Mouse (Mus musculus): ENCODE data around the gene Olfr556. TPM values are rescaled to one million over a fixed set of nuclear protein-coding genes. Genes with fewer than 3 reads are reported as not detected.

The Olfr556 gene
- polyA plus RNA-seq, 1 experiment from 2014 or later, result not detected

DNA sequence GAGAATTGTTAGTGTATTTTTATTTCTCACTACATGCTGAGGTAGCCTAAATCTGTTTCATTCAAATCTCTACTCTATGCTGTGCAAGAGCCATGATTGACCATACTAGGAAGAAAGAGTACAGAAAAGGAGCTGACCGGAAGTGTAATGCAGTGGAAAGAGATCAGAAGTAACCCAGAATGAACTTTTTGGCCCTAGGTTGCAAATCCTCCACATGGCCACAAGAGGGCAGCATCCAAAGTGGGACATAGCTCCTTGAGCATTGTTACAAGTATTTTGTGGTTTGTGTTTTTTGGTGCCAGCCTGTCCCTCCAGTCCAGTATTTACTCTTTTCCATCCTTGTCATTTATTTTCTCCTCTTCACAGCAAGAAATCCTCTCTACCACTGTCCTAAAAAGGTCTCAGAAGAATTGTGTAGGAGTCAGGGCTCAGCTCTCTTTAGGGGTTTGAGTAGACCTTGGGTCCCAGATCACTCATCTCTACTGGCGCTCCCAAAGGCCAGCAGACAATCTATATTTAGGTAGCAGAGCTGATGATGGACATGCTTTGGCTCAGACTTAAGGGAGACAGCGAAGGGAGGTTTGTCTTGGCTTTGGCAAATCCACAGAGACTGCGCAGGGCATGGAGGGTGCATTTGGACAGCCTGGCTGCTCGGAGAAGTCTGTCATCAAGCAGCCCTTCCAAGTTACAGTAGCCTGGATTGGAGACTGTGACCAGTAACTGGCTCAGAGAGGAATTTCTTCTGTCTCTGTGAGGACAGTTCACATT lies 30.8 kb downstream of the Olfr556 start, which contains the start of gene Olfr557:
TSS of gene Olfr557 (plus strand) at position 553 of the 768 bp plus-strand sequence.
- no peaks in the 10 kb centered on the region for H3K36me3 ChIP-seq
- H3K4me3 ChIP-seq, result no peak within 1 kb of the TSS
- H3K4me1 ChIP-seq, result no peaks in the 10 kb centered on the region
- H3K9ac ChIP-seq, result no peak within 1 kb of the TSS
- 78% methylated on average over 5 of the region's 5 CpGs for WGBS
- ATAC-seq (ENCODE audit: insufficient number of reproducible peaks, insufficient read depth, low FRiP score, low TSS enrichment), result no peak
- no peak within 1 kb of the TSS for H3K4me2 ChIP-seq (replicated peaks)
- H3K27ac ChIP-seq, result no peak within 1 kb of the TSS
- no peaks in the 10 kb centered on the region for H3K27me3 ChIP-seq
- no peaks in the 10 kb centered on the region for H3K9me3 ChIP-seq

GRCm38 (mm10) chr7:102698461-102698860 lies 33.8 kb downstream of the Olfr556 start:
- no peak overlapping the region for H3K9ac ChIP-seq

GRCm38 (mm10) chr7:102701915-102702314 lies 37.2 kb downstream of the Olfr556 start, which contains the start of gene Olfr558:
Gene Olfr558, plus strand, starts transcription at chr7:102702215.
- Histone ChIP-seq H3K9me3 (no peaks in the 10 kb centered on the region), H3K4me1 (no peaks in the 10 kb centered on the region), H3K36me3 (no peaks in the 10 kb centered on the region), H3K4me2 (replicated peaks) (no peak within 1 kb of the TSS), H3K27me3 (no peaks in the 10 kb centered on the region), H3K9ac (no peak within 1 kb of the TSS), H3K4me3 (no peak within 1 kb of the TSS), H3K27ac (no peak within 1 kb of the TSS)
- ATAC-seq (ENCODE audit: insufficient number of reproducible peaks, insufficient read depth, low FRiP score, low TSS enrichment), result no peak

More at GRCm38 (mm10) chr7:102698461-102698860, 33.8 kb downstream of the Olfr556 start:
- no peaks in the 10 kb centered on the region for H3K4me1 ChIP-seq
- 82% methylated on average over 7 of the region's 7 CpGs for WGBS
- no peak for ATAC-seq (ENCODE audit: insufficient number of reproducible peaks, insufficient read depth, low FRiP score, low TSS enrichment)
- H3K4me3 ChIP-seq, result no peak overlapping the region
- no peaks in the 10 kb centered on the region for H3K36me3 ChIP-seq
- no peak overlapping the region for H3K4me2 ChIP-seq (replicated peaks)
- no peaks in the 10 kb centered on the region for H3K27me3 ChIP-seq
- H3K27ac ChIP-seq, result no peak overlapping the region
- no peaks in the 10 kb centered on the region for H3K9me3 ChIP-seq

DNA sequence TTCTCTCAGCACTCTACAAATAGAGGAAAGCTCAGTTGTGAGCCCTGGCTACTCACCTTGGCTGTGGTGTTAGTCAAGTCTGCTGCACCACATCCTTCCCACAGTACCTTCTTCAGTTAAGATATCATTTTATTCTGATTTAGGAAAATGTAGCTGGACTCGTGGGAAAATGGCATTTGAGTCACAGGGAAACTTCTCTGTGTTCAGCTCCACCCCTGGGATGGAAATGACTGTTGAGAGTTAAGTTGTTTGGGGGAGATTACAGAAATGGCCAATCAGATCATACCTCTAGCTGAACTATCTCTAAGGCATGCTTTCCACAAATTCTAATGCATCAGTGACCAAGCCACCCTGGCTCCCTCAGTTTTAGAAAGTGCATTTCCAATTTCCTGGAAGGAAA lies 54.3 kb downstream of the Olfr556 start, which contains the start of gene Olfr33:
TSS of gene Olfr33 (minus strand) at position 101 of the 400 bp plus-strand sequence.
- Histone ChIP-seq H3K36me3 (no peaks in the 10 kb centered on the region), H3K9me3 (no peaks in the 10 kb centered on the region), H3K27ac (no peak within 1 kb of the TSS), H3K27me3 (no peaks in the 10 kb centered on the region), H3K4me3 (no peak within 1 kb of the TSS), H3K4me2 (replicated peaks) (no peak within 1 kb of the TSS), H3K9ac (no peak within 1 kb of the TSS), H3K4me1 (no peaks in the 10 kb centered on the region)
- 32% methylated on average over 1 of the region's 1 CpGs for WGBS
- ATAC-seq (ENCODE audit: insufficient number of reproducible peaks, insufficient read depth, low FRiP score, low TSS enrichment), result no peak

Other genes starting within 250 kb of the Olfr556 start
- gene Rrm1, start 223.2 kb upstream of the Olfr556 start, polyA plus RNA-seq (2016; fragmentation: Nextera tagmentation; extraction: Ambion mirVana), result 173 and 174 TPM in 2 replicates
- gene Olfr543, start 183.2 kb upstream of the Olfr556 start, polyA plus RNA-seq (2016; fragmentation: Nextera tagmentation; extraction: Ambion mirVana), result 0.33 and 0.80 TPM in 2 replicates
- 0.10 and 0.13 TPM in 2 replicates for gene Olfr544, start 176.6 kb upstream of the Olfr556 start, polyA plus RNA-seq (2016; fragmentation: Nextera tagmentation; extraction: Ambion mirVana)
- 0.13 and 0.14 TPM in 2 replicates for gene Olfr545, start 165.3 kb upstream of the Olfr556 start, polyA plus RNA-seq (2016; fragmentation: Nextera tagmentation; extraction: Ambion mirVana)
- not detected in 2 replicates for gene Olfr547, start 130.2 kb upstream of the Olfr556 start, polyA plus RNA-seq (2016; fragmentation: Nextera tagmentation; extraction: Ambion mirVana)
- not detected in 2 replicates for gene Olfr548-ps1, start 124.0 kb upstream of the Olfr556 start, polyA plus RNA-seq (2016; fragmentation: Nextera tagmentation; extraction: Ambion mirVana)
- not detected in 2 replicates for gene Olfr549, start 115.0 kb upstream of the Olfr556 start, polyA plus RNA-seq (2016; fragmentation: Nextera tagmentation; extraction: Ambion mirVana)
- 0.51 and 0.59 TPM in 2 replicates for gene Trim21, start 99.4 kb upstream of the Olfr556 start, polyA plus RNA-seq (2016; fragmentation: Nextera tagmentation; extraction: Ambion mirVana)
- gene Olfr550, start 93.5 kb upstream of the Olfr556 start, polyA plus RNA-seq (2016; fragmentation: Nextera tagmentation; extraction: Ambion mirVana), result 0.04 and 0.14 TPM in 2 replicates
- not detected in 2 replicates for gene Olfr551, start 73.0 kb upstream of the Olfr556 start, polyA plus RNA-seq (2016; fragmentation: Nextera tagmentation; extraction: Ambion mirVana)
- not detected in 2 replicates for gene Olfr552, start 67.1 kb upstream of the Olfr556 start, polyA plus RNA-seq (2016; fragmentation: Nextera tagmentation; extraction: Ambion mirVana)
- not detected in 2 replicates for gene Olfr553, start 46.7 kb upstream of the Olfr556 start, polyA plus RNA-seq (2016; fragmentation: Nextera tagmentation; extraction: Ambion mirVana)
- gene Olfr554, start 26.5 kb upstream of the Olfr556 start, polyA plus RNA-seq (2016; fragmentation: Nextera tagmentation; extraction: Ambion mirVana), result not detected in 2 replicates
- not detected in 2 replicates for gene Olfr555, start 6.1 kb upstream of the Olfr556 start, polyA plus RNA-seq (2016; fragmentation: Nextera tagmentation; extraction: Ambion mirVana)
- 16.4 and 17.4 TPM in 2 replicates for gene Trim68, start 22.4 kb downstream of the Olfr556 start, polyA plus RNA-seq (2016; fragmentation: Nextera tagmentation; extraction: Ambion mirVana)
- gene Olfr557, start 31.0 kb downstream of the Olfr556 start, polyA plus RNA-seq (2016; fragmentation: Nextera tagmentation; extraction: Ambion mirVana), result not detected in 2 replicates
- 0.55 and 0.98 TPM in 2 replicates for gene Olfr558, start 37.3 kb downstream of the Olfr556 start, polyA plus RNA-seq (2016; fragmentation: Nextera tagmentation; extraction: Ambion mirVana)
- not detected in 2 replicates for gene Olfr33, start 54.2 kb downstream of the Olfr556 start, polyA plus RNA-seq (2016; fragmentation: Nextera tagmentation; extraction: Ambion mirVana)
- not detected in 2 replicates for gene Olfr559, start 62.6 kb downstream of the Olfr556 start, polyA plus RNA-seq (2016; fragmentation: Nextera tagmentation; extraction: Ambion mirVana)
- gene Olfr560, start 94.5 kb downstream of the Olfr556 start, polyA plus RNA-seq (2016; fragmentation: Nextera tagmentation; extraction: Ambion mirVana), result not detected in 2 replicates
- gene Olfr78, start 94.6 kb downstream of the Olfr556 start, polyA plus RNA-seq (2016; fragmentation: Nextera tagmentation; extraction: Ambion mirVana), result 0.18 and 0.19 TPM in 2 replicates
- not detected in 2 replicates for gene Olfr561, start 106.3 kb downstream of the Olfr556 start, polyA plus RNA-seq (2016; fragmentation: Nextera tagmentation; extraction: Ambion mirVana)
- gene Olfr564, start 138.6 kb downstream of the Olfr556 start, polyA plus RNA-seq (2016; fragmentation: Nextera tagmentation; extraction: Ambion mirVana), result not detected in 2 replicates
- gene Olfr566, start 193.9 kb downstream of the Olfr556 start, polyA plus RNA-seq (2016; fragmentation: Nextera tagmentation; extraction: Ambion mirVana), result not detected in 2 replicates
- gene Olfr568, start 212.2 kb downstream of the Olfr556 start, polyA plus RNA-seq (2016; fragmentation: Nextera tagmentation; extraction: Ambion mirVana), result not detected in 2 replicates
- gene Olfr569, start 226.0 kb downstream of the Olfr556 start, polyA plus RNA-seq (2016; fragmentation: Nextera tagmentation; extraction: Ambion mirVana), result not detected in 2 replicates
- not detected in 2 replicates for gene Olfr570, start 229.7 kb downstream of the Olfr556 start, polyA plus RNA-seq (2016; fragmentation: Nextera tagmentation; extraction: Ambion mirVana)

All from embryonic facial prominence, embryonic 12.5 days (tissue).